Mouse (Mus musculus) embryonic stem cell, embryonic (primary cell): Measurements from ENCODE around the gene Inpp5b.

Source experiments
- CTCF ChIA-PET, 4 experiments: fragments of 300-600 bp in 2 of 4; fragments of 350-600 bp in 2 of 4; sonication (Branson Sonifier 250); formaldehyde crosslinking; loops; one replicate each; lab custom pipeline; 2022; ENCODE audit warnings: inconsistent platforms in 2 of 4; lab: Charles Lee
- POLR2A ChIA-PET, 4 experiments: fragments of 300-600 bp in 2 of 4; fragments of 350-600 bp in 2 of 4; sonication (Branson Sonifier 250); formaldehyde crosslinking; loops; one replicate each; lab custom pipeline; 2022; ENCODE audit warnings: antibody characterized with exemption in 4 of 4, inconsistent platforms in 1 of 4; lab: Charles Lee

The Inpp5b gene

GRCm38 (mm10) chr4:124741376-124742343, at the start of gene Inpp5b:
Gene Inpp5b, plus strand, starts transcription at chr4:124741850.
- POLR2A ChIA-PET: interaction anchor here in 3 of 4 experiments (0.7 to 1.9 kb wide), 10 partner anchors 9 to 91 kb away, joined by 3 to 9 read pairs (median 3); partner anchors contain the start of gene Mtf1 (in 1 of the 3)
- CTCF ChIA-PET: interaction anchor here in 1 of 4 experiments (1.1 to 1.2 kb wide), 3 partner anchors 27 to 106 kb away, joined by 3 read pairs; partner anchors contain the start of genes Sf3a3 and Utp11

GRCm38 (mm10) chr4:124692416-124692861, 49.2 kb upstream of the Inpp5b start:
- CTCF ChIA-PET: interaction anchor here in 1 of 4 experiments (1.0 kb wide), 1 partner anchor 16 kb away, joined by 3 read pairs; no protein-coding TSS in a partner anchor
- POLR2A ChIA-PET: interaction anchor here in 2 of 4 experiments (0.7 to 1.0 kb wide), 3 partner anchors 10 to 1363 kb away, joined by 3 to 5 read pairs (median 3); no protein-coding TSS in a partner anchor

GRCm38 (mm10) chr4:124693135-124693894, 48.3 kb upstream of the Inpp5b start, which contains the start of gene Utp11:
Gene Utp11, minus strand, starts transcription at chr4:124693600.
- POLR2A ChIA-PET: interaction anchor here in 3 of 4 experiments (0.9 to 3.4 kb wide), 28 partner anchors 8 to 168 kb away, joined by 3 to 27 read pairs (median 5); partner anchors contain the start of genes Sf3a3 (in 3 of the 3), Mtf1 (in 2 of the 3) and Maneal (in 1 of the 3)
- CTCF ChIA-PET: interaction anchor here in 3 of 4 experiments (0.7 to 1.4 kb wide), 12 partner anchors 8 to 249 kb away, joined by 3 to 5 read pairs (median 4); partner anchors contain the start of genes Inpp5b (in 1 of the 3), Pou3f1 (in 1 of the 3) and Sf3a3 (in 1 of the 3)

- POLR2A ChIA-PET: interaction anchor here in 3 of 4 experiments (0.5 to 3.4 kb wide), 17 partner anchors 9 to 160 kb away, joined by 3 to 27 read pairs (median 5); partner anchors contain the start of genes Mtf1 (in 2 of the 3), Inpp5b (in 1 of the 3) and Sf3a3 (in 1 of the 3)
- CTCF ChIA-PET: interaction anchor here in 3 of 4 experiments (0.7 to 1.9 kb wide), 5 partner anchors 10 to 86 kb away, joined by 3 to 7 read pairs (median 4); partner anchors contain the start of gene Sf3a3 (in 1 of the 3)
Measured at GRCm38 (mm10) chr4:124694572-124694971, 47.1 kb upstream of the Inpp5b start.

- ChIA-PET CTCF (interaction anchor here in 3 of 4 experiments (0.5 to 1.9 kb wide), 4 partner anchors 11 to 584 kb away, joined by 3 to 7 read pairs (median 4); no protein-coding TSS in a partner anchor), POLR2A (interaction anchor here in 2 of 4 experiments (0.6 to 3.4 kb wide), 11 partner anchors 8 to 596 kb away, joined by 3 to 27 read pairs (median 4); partner anchors contain the start of genes Inpp5b (in 1 of the 2), Mtf1 (in 1 of the 2) and Sf3a3 (in 1 of the 2))
Measured at GRCm38 (mm10) chr4:124695786-124696516, 45.7 kb upstream of the Inpp5b start.

- CTCF ChIA-PET: interaction anchor here (0.6 to 2.6 kb wide), 10 partner anchors 11 to 1139 kb away, joined by 3 to 12 read pairs (median 3); partner anchors contain the start of genes Mtf1 (in 1 of the 4) and Sf3a3 (in 1 of the 4)
- POLR2A ChIA-PET: interaction anchor here (0.6 to 4.4 kb wide), 25 partner anchors 8 to 730 kb away, joined by 3 to 48 read pairs (median 4); partner anchors contain the start of gene Sf3a3 (in 3 of the 4)
Measured at GRCm38 (mm10) chr4:124699791-124700190, 41.9 kb upstream of the Inpp5b start.

GRCm38 (mm10) chr4:124700248-124700971, 41.2 kb upstream of the Inpp5b start, which contains the start of gene Fhl3:
Gene Fhl3, plus strand, starts transcription at chr4:124700701.
- CTCF ChIA-PET: interaction anchor here (0.6 to 2.6 kb wide), 14 partner anchors 8 to 1138 kb away, joined by 3 to 12 read pairs (median 4); partner anchors contain the start of genes Sf3a3 (in 2 of the 4) and Mtf1 (in 1 of the 4)
- POLR2A ChIA-PET: interaction anchor here (0.6 to 4.4 kb wide), 35 partner anchors 8 to 1045 kb away, joined by 3 to 48 read pairs (median 4); partner anchors contain the start of genes Sf3a3 (in 3 of the 4), Mtf1 (in 1 of the 4) and Rragc (in 1 of the 4)

GRCm38 (mm10) chr4:124701052-124701845, 40.4 kb upstream of the Inpp5b start:
- ChIA-PET CTCF (interaction anchor here in 3 of 4 experiments (0.6 to 2.6 kb wide), 10 partner anchors 9 to 205 kb away, joined by 3 to 12 read pairs (median 4); partner anchors contain the start of genes Sf3a3 (in 2 of the 3) and Mtf1 (in 1 of the 3)), POLR2A (interaction anchor here (0.5 to 4.4 kb wide), 28 partner anchors 8 to 365 kb away, joined by 3 to 48 read pairs (median 5); partner anchors contain the start of genes Sf3a3 (in 3 of the 4), 1110065P20Rik (in 1 of the 4), Mtf1 (in 1 of the 4) and Snip1 (in 1 of the 4))

GRCm38 (mm10) chr4:124701916-124702315, 39.7 kb upstream of the Inpp5b start:
- POLR2A ChIA-PET: interaction anchor here (0.5 to 4.4 kb wide), 20 partner anchors 8 to 1767 kb away, joined by 3 to 48 read pairs (median 5); partner anchors contain the start of genes Sf3a3 (in 2 of the 4), 1110065P20Rik (in 1 of the 4), Mtf1 (in 1 of the 4) and Snip1 (in 1 of the 4)

GRCm38 (mm10) chr4:124703406-124703805, 38.2 kb upstream of the Inpp5b start:
- CTCF ChIA-PET: interaction anchor here in 2 of 4 experiments (0.6 to 0.7 kb wide), 2 partner anchors 98 to 144 kb away, joined by 3 read pairs; partner anchors contain the start of gene Mtf1 (in 1 of the 2)
- POLR2A ChIA-PET: interaction anchor here in 3 of 4 experiments (0.7 to 4.4 kb wide), 7 partner anchors 10 to 178 kb away, joined by 3 to 17 read pairs (median 4); partner anchors contain the start of genes Pou3f1 (in 1 of the 3), Sf3a3 (in 1 of the 3) and Utp11 (in 1 of the 3)

More at GRCm38 (mm10) chr4:124701916-124702315, 39.7 kb upstream of the Inpp5b start:
- CTCF ChIA-PET: interaction anchor here in 3 of 4 experiments (0.6 to 2.6 kb wide), 8 partner anchors 8 to 204 kb away, joined by 3 to 12 read pairs (median 4); partner anchors contain the start of gene Sf3a3 (in 2 of the 3)

GRCm38 (mm10) chr4:124703881-124704796, 37.5 kb upstream of the Inpp5b start:
- ChIA-PET CTCF (interaction anchor here in 3 of 4 experiments (0.5 to 0.7 kb wide), 5 partner anchors 21 to 450 kb away, joined by 3 to 4 read pairs (median 3); partner anchors contain the start of gene Mtf1 (in 1 of the 3)), POLR2A (interaction anchor here (0.6 to 1.5 kb wide), 9 partner anchors 7 to 1380 kb away, joined by 3 to 5 read pairs (median 3); partner anchors contain the start of genes Utp11 (in 2 of the 4) and Pou3f1 (in 1 of the 4))

GRCm38 (mm10) chr4:124704797-124705474, 36.7 kb upstream of the Inpp5b start:
- ChIA-PET CTCF (interaction anchor here in 3 of 4 experiments (0.5 to 0.7 kb wide), 4 partner anchors 60 to 1454 kb away, joined by 3 to 8 read pairs (median 4); no protein-coding TSS in a partner anchor), POLR2A (interaction anchor here (0.6 to 1.5 kb wide), 7 partner anchors 8 to 1381 kb away, joined by 3 to 5 read pairs (median 3); partner anchors contain the start of gene Utp11 (in 2 of the 4))
